In genomic region chr10:79468431-79468830, GRCm38 (mm10) we compare ENCODE assay signal across 39 mouse cellular contexts. TPM values are rescaled to one million over a fixed set of nuclear protein-coding genes. Genes with fewer than 3 reads are reported as not detected.
"Had no signal": no experiment of that assay in that cellular context is flagged by ENCODE, and none has a peak within 500 bp of the region (broad histone marks: within the 10 kb centered on the region; RNA-seq: fewer than 3 reads in every experiment).

TSS of gene Vmn2r83 (plus strand) at chr10:79468731.

- H3K27me3 ChIP-seq: limb, embryonic 12.5 days; limb, embryonic 13.5 days; limb, embryonic 15.5 days; liver, embryonic 12.5 days; liver, embryonic 13.5 days; liver, embryonic 15.5 days; lung, embryonic 15.5 days; megakaryocyte, embryonic 14.5 days; midbrain, embryonic 12.5 days; midbrain, embryonic 13.5 days; midbrain, embryonic 15.5 days; neural tube, embryonic 12.5 days had no signal

- H3K27ac ChIP-seq: limb, embryonic 10.5 days; limb, embryonic 12.5 days; limb, embryonic 13.5 days; limb, embryonic 15.5 days; liver, embryonic 12.5 days; liver, embryonic 13.5 days; liver, embryonic 14.5 days; liver, embryonic 15.5 days; lung, embryonic 15.5 days; macrophage; midbrain, embryonic 10.5 days; midbrain, embryonic 12.5 days; midbrain, embryonic 13.5 days; midbrain, embryonic 15.5 days; neural tube, embryonic 12.5 days had no signal

- H3K4me3 ChIP-seq: limb, embryonic 10.5 days; limb, embryonic 12.5 days; limb, embryonic 13.5 days; limb, embryonic 15.5 days; liver, embryonic 12.5 days; liver, embryonic 13.5 days; liver, embryonic 15.5 days; lung, embryonic 15.5 days; megakaryocyte, embryonic 14.5 days; midbrain, embryonic 10.5 days; midbrain, embryonic 12.5 days; midbrain, embryonic 13.5 days; midbrain, embryonic 15.5 days; myocyte; neural tube, embryonic 12.5 days had no signal

- ATAC-seq: liver, embryonic 12.5 days; liver, postnatal 0 days; lung, postnatal 0 days; midbrain, embryonic 13.5 days; midbrain, embryonic 15.5 days; midbrain, embryonic 16.5 days had no signal

- H3K9ac ChIP-seq: limb, embryonic 12.5 days; limb, embryonic 13.5 days; limb, embryonic 15.5 days; liver, embryonic 12.5 days; liver, embryonic 13.5 days; liver, embryonic 14.5 days; liver, embryonic 15.5 days; liver, postnatal 0 days; lung, embryonic 14.5 days; lung, embryonic 15.5 days; midbrain, embryonic 12.5 days; midbrain, embryonic 13.5 days; midbrain, embryonic 15.5 days; neural tube, embryonic 12.5 days had no signal

- H3K4me2 ChIP-seq: limb, embryonic 12.5 days; limb, embryonic 13.5 days; limb, embryonic 15.5 days; liver, embryonic 11.5 days; liver, embryonic 12.5 days; liver, embryonic 13.5 days; liver, embryonic 15.5 days; lung, embryonic 14.5 days; lung, embryonic 15.5 days; midbrain, embryonic 11.5 days; midbrain, embryonic 12.5 days; midbrain, embryonic 13.5 days; midbrain, embryonic 15.5 days; neural tube, embryonic 12.5 days had no signal

- H3K36me3 ChIP-seq: limb, embryonic 10.5 days; limb, embryonic 12.5 days; limb, embryonic 13.5 days; limb, embryonic 15.5 days; liver, embryonic 12.5 days; liver, embryonic 13.5 days; liver, embryonic 15.5 days; lung, embryonic 15.5 days; midbrain, embryonic 10.5 days; midbrain, embryonic 12.5 days; midbrain, embryonic 13.5 days; midbrain, embryonic 15.5 days; neural tube, embryonic 12.5 days had no signal

- DNase-seq: left cerebral cortex, postnatal 4 days; liver; liver, embryonic 13.5 days; liver, postnatal 0 days; lung, adult 18-20 months; lung, adult 2 months; lung, embryonic 14.5 days; lung, postnatal 10 days; lung, postnatal 14 days; lung, postnatal 36 days; lung, postnatal 4 days; midbrain, embryonic 14.5 days had no signal

- H3K4me1 ChIP-seq: limb, embryonic 10.5 days; limb, embryonic 12.5 days; limb, embryonic 13.5 days; limb, embryonic 15.5 days; liver, embryonic 12.5 days; liver, embryonic 13.5 days; liver, embryonic 15.5 days; lung, embryonic 15.5 days; midbrain, embryonic 10.5 days; midbrain, embryonic 12.5 days; midbrain, embryonic 13.5 days; midbrain, embryonic 15.5 days; neural tube, embryonic 12.5 days had no signal

- H3K9me3 ChIP-seq: limb, embryonic 10.5 days; limb, embryonic 12.5 days; limb, embryonic 13.5 days; limb, embryonic 15.5 days; liver, embryonic 12.5 days; liver, embryonic 13.5 days; liver, embryonic 15.5 days; lung, embryonic 15.5 days; megakaryocyte, embryonic 14.5 days; midbrain, embryonic 10.5 days; midbrain, embryonic 12.5 days; midbrain, embryonic 13.5 days; midbrain, embryonic 15.5 days; neural tube, embryonic 12.5 days had no signal

RNA-seq across cellular contexts. Expression of gene Vmn2r83, which starts in this region (rescaled TPM):
- polyA plus RNA-seq: limb, embryonic 10.5 days; limb, embryonic 11.5 days; limb, embryonic 12.5 days; limb, embryonic 13.5 days; limb, embryonic 14.5 days; limb, embryonic 15.5 days; liver, adult 2 months; liver, embryonic 11.5 days; liver, embryonic 12.5 days; liver, embryonic 13.5 days; liver, embryonic 14.5 days; liver, embryonic 15.5 days; liver, embryonic 16.5 days; liver, postnatal 0 days; lung, adult 2 months; lung, embryonic 14.5 days; lung, embryonic 15.5 days; lung, embryonic 16.5 days; lung, postnatal 0 days; macrophage; midbrain, embryonic 10.5 days; midbrain, embryonic 11.5 days; midbrain, embryonic 12.5 days; midbrain, embryonic 13.5 days; midbrain, embryonic 14.5 days; midbrain, embryonic 15.5 days; midbrain, embryonic 16.5 days; midbrain, postnatal 0 days; myocyte; neural tube, embryonic 11.5 days; neural tube, embryonic 12.5 days had no signal
